Mouse (Mus musculus) embryo, embryonic 9.5 days (tissue): ENCODE data around the gene Nrp2.

ENCODE experiments used
- DNase-seq: peaks from one replicate; pipeline ENCODE4 v3.0.0-alpha.2; 2017; ENCODE audit errors: extremely low spot score

Gene Nrp2

DNA sequence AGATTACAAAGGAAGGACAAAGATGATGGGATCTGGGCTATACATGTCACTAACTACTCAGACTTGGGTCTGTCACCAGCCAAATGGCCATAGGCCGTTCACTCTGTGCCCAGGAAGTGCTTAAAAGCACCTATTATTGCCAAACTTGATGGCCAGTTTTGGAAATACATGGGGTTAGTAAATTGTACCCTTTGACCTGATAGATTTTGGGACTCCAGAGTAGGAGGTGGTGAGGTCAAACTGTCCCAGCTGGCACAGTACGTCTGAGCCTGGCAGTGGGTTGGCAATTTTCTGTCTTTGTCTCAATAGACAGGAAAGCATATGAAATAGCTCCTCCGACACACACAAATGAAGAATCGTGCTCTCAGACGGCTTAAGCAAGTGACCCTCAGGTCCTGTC lies 20.8 kb downstream of the Nrp2 start:
- no peak for DNase-seq

DNA sequence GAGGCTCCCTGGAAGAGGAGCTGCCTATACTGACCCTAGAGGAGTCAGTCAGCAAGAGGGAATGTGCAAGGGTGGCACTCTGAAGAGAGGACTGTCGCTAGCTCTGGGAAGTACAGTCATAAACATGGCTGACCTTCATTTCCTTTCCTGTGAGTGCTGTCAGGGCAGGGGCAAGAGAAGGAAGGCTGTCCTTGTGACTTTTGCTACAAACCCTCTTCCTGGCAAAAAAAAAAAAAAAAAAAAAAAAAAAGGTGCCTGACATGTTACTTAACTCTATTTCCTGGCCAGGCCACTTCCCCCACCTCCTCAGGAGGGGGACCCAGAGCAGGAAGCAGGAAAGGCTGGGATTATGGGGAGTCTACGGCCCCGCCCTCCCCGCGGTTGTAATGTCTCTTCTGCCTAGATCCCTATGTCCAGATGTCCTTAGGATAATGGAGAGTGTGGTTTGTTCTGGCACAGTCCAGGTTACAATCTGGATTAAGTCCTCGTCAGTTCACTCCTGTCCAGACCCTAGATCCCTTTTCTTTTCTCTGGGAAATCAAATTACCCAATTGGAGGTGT lies 21.5 kb downstream of the Nrp2 start:
- no peak for DNase-seq

DNA sequence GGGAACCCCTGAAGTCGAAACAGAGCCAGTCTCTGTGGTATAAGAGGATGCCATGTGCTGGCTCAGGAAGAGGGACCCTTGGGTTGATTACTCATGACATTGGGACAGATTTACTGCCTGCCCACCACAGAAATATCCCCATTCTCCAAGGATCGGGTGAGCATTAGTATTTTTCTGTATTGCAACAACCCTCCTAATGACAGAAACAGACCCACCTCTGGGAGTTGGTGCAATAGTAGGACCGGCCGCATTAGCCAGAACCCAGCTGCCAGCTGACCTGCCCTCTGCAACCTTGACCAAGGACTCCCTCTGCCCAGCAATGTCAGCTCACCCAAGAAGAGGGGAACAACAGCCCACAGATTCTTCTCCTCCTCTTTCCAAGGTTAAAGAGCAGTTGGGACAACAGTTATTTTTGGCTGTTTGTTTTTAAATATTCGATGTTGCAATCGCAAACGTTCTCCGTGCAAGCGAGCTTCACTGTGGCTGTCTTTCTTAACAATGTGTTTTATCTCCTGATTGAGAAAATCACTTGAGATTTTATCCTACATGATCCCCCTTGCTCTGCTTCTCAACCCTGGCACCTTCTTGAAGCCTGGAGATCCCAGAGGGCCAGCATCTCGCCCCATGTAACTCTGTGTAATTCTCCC lies 22.1 kb downstream of the Nrp2 start:
- DNase-seq = no peak

DNA sequence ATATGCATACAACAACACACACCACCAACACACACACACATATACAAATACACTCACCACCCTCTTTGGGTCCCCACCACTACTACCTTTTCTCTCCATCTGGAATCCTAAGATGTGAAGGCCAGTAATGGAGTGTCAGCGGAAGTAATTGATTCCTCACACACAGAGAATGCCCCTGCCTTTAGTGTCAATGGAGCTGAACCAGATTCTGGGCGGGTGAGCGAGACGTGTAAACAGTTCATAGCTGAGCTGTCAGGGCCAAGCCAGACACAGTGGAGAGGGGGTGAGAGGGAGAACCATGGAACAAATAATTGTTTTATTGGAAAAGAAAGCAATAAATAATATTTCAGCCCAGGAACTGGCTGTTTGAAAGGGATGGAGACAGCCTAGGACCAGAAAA lies 24.1 kb downstream of the Nrp2 start:
- no peak for DNase-seq

DNA sequence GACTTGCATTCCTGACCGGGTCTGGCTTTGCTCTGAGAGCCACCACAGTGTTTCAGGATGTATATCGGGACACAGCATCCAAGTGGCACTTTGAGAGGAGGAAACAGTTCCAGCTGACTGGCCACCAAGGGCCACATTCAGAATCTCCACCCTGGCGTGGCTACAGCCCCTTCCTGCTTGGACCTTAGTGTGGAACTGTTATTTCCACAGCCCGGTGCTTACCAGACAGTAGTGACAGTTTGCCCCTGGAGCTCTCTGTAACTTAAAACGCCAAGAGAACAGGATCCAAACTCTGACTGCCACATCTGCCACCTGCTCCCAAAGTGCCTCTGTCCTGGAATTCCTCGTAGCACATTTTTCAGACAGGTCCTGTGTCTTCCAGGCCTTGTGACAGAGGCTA lies 25.3 kb downstream of the Nrp2 start:
- DNase-seq = no peak

DNA sequence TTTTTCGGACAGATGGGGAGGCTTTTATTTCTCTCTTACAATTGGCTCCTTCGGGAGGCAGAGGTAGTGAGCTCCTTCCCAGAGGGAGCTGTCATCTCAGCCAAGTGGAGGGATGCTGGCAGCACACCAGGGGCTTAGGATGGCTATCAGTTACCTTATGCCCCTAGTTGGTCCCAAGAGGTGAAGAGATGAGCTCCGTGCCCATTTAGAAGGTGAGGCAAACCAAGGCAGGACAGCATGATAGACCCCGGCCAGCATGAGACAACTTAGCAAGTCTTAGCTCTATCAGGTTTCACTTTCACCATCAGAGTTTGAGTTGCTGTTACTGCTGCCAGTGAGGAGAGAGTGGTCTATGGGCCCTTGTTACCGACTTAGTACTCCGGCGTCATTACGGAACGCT lies 25.8 kb downstream of the Nrp2 start:
- DNase-seq = no peak

DNA sequence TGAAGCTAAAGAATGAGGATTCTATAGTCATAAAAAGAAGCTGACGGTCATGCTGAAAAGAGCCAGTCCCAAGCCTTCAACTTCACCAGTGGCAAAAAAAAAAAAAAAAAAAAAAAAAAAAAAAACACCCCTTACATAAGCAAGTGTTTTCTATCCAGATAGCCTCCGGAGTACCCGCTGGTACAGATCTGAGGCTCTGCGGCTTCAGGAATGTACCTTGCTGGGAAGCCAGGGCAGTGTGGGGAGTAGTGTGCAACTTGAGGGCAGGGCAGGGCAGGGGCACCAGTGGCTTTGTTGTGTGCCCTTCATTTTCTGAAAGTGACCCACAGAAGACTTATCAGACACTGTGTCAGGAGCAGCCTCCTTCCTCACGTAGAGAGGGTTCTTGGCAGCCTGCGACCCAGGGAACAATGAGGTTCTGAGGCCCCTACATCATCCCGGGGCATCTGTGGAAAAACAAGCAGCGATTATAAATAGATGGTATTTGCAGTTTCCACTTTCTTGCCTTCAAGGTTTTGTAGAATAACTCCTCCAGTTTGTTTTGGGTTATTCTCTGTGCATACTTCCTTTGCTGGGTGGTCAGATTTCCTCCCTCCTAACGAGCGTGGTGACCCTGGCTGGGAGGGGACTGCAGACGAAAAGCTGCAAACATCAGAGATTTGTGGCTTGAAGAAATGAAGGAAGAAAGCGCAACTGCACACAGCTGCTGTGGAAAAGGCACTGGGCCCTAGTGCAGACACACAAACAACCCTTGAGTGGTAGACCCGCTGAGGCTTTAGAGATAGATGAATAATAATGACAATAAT lies 26.5 kb downstream of the Nrp2 start:
- no peak for DNase-seq

DNA sequence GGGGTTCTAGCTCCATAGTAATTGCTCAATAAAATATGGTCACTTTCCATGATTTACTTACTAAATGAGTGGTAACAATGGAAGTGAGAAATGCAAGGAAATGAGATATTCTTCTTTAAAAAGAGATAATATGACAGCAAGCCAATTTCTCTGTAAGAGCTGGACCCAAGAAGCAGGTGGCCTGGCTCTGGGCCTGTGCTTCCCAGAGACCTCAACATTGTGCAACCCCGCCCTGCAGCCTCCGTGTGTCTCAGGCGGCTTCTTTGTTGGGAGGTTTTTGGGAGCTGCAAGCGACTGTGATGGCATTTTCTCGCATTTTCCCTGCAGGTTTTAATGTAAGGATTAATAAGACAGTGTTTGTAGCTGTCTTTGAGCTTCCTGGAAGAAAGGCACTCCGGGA lies 29.0 kb downstream of the Nrp2 start:
- no peak for DNase-seq

DNA sequence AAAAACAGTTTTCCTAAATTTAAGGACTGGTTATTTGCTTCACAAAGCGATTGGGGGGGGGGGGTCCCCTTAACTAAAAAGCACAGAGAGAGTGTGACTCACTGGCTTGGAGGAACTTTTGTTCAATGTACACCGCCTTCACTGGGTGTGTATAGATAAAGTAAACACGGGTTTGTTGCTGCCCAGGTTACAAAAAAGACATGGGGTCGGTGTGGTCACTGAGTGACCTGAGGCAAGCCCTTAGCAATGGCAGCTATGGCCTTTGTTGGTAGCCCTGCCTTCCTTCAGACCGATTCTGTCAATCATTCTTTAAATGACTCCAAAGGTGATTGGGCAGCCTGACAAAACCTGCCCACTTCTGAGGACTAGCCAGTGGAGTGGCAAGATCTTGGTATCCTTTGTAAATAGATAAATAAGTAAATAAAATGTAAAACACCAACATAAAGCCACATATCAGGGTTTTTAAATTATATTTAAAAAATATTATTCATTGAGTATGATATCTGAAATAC lies 31.4 kb downstream of the Nrp2 start:
- DNase-seq = no peak

DNA sequence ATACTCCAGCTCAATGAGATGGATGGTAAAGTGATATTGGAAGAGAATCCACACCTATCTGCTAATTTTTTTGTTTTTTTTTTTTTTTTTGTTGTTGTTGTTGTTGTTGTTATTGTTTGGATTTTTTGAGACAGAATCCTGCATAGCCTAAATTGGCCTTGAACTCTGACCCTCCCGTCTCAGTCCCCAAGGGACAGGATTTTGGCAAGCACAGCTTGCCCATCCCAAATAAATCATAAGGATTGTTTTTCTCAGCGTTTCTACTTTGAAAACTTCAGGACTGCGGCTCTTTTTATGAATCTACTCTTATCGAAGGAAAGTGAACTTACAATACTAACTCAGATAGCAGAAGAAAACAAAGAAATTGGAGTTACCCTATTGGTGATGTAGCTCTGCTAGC lies 31.9 kb downstream of the Nrp2 start:
- DNase-seq = no peak

DNA sequence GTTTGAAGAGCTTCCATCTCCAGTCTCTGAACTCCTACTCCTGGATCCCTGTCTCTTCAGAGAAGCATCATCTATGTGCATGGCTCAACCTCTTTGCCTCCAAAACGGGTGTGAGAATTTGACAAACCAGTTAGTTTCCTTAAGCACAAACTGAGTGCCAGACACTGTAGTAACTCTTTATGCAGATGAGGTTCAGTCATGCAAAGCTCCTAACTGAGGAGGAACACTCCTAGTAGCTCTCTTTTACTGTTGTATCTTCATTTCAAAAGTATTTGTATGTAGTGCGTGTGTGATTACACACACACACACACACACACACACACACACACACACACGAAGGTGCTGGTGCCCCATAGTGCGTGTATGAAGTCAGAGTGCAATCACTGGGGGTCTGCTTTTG lies 32.8 kb downstream of the Nrp2 start:
- no peak for DNase-seq

DNA sequence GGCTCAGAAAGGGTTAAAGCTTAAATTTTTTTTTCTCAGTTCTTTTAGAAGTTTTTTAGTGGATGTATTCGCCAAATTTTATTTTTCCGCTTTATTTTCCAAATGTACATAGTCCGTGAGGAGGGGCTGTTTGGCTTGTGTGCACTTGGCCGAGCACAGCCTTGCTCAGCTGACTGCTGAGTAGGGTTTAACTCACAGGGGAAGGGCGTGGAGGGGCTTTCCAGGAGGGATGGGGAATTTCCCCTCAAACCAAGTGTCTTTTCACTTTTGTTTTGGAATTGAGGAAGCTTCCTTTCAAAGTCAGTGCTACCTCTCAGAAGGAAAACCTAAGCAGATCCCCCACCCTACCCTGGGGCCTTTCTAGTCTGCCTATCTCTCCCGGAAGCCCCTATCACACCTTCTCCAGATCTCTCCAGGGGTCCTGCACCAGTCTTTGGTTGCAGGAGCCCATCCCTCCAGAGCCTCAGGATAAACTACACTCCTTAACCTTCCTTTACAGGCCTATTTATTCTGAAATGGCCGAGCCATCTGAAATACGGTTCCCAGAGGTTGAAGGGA lies 33.4 kb downstream of the Nrp2 start:
- DNase-seq = no peak

DNA sequence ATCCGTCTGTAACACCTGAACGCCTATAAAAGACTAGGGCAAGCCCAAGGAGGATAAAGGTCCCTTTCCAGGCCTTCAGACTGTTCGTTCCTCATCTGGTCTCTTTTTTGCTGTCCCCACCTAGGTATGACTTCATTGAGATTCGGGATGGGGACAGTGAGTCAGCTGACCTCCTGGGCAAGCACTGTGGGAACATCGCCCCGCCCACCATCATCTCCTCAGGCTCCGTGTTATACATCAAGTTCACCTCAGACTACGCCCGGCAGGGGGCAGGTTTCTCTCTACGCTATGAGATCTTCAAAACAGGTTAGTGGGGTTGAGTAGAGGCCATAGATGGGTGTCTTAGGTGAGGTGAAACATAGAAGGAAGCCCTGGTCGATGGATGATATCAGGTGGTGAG lies 35.1 kb downstream of the Nrp2 start:
- DNase-seq = no peak

DNA sequence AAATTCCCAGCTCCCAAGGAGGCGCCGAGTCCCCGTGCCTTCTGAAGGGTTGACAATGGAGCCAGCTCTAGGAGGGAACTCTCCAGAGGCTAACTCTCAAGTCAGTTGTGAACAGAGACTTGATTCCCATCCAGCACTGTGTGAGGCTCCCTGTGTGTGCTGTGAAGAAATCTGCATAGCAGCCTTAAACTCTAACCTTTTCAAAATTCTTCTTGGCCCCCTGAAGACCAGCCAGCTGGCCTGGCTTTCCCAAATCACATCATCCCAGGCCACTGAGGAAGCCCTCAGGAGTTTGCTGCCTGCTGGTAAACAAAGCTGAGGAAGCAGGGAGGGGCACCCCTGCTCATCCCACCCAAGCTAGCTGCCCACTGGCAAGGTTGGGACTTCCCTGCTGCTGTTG lies 39.0 kb downstream of the Nrp2 start:
- DNase-seq = no peak

DNA sequence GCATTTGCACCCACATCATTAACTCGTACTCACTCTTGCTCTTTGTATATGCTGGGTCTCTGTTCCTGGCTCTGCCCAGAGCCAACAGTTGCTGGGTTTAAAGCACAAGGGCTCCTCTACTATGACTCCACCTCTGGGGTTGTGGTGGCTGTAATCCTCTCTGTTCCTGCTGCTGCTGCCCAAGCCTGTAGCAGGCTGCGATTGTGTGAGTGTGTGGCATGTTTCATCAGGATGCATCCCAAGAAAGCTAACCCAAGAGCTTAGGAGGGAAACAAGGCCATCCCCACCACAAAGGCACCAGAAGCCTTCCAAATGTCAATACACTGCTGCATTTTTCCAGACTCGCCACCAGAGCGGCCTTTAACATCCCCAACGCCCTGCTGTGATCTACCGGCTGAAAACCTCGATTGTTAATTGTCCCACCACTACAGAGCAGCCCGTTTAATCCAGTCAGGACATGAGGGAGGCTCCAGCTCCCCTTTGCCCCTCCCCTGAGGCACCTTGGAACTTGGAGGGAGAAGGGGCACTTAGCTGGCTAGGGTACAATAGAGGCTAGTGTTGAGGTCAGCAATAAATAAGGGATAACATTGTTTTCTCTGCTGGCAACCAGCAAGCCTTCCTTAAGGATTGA lies 40.1 kb downstream of the Nrp2 start:
- peak; percentile 48 for DNase-seq

DNA sequence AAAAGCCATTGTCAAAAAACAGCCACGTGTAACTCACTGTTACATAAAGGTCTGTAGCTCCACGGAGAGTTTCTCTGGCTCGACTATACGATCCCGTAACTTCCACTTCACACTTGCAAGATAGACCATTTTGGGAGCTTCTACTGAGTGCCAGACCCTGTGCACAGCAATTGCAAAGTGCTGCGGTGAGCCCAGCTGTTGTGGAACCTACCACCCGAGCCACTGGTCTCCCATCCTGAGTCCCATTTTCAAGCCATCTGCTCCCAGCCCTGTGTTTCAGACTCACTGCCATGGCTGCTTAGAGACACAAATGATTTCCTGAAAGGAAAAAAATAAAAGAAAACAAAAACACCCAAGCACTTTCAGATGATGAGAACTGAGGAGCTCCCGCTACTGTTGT lies 42.8 kb downstream of the Nrp2 start:
- DNase-seq = no peak

DNA sequence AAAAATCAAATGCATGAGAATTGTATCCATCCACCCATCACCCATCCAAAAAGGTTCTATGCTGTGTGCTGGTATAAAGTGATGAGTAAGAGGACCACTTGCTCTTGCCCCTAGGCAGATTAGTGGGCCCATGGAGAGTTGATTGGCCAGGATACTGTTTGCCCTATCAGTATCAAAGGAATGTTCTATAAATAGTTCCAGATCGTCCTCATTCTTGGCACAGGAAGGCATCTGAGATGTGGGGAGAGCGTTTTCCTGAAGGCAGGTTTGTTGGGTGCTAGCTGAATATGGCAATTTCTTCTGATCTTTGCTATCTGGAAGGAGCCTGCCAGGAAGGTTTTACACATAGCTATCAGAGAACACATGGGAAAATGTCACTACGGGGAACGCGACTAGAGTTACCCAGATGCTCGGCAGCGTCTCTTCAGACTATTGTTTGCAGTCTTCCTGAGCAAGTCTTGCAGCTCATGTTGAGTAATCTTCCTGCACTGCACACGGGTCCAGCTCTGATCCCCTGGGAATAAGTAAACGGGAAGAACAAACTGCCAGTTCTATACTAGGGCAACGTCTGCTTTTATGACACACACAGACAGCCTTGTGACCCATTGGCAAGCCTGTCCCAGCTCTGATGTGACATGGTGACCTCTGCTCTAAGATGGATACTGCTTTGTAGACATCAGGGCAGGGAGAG lies 44.5 kb downstream of the Nrp2 start:
- DNase-seq = peak; percentile 36

DNA sequence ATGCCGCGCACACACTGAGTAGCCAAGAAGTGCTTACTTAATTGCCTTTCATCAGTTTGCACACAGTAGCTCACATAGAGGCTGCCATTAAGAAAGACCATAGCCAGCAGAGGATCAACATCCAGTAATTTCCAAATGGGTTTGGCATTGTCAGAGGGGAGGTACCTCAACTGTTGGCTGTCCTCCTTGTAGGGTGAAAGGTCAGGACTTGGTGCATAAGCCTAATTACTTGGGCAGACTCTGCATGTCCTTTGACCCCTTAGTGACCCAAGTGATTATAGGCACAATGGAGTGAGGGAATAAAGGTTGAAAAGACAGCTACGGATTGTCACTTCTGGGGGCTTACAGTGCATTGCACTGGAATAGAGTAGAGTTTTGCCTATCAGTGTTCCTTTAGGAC lies 45.3 kb downstream of the Nrp2 start:
- peak; percentile 61 for DNase-seq

DNA sequence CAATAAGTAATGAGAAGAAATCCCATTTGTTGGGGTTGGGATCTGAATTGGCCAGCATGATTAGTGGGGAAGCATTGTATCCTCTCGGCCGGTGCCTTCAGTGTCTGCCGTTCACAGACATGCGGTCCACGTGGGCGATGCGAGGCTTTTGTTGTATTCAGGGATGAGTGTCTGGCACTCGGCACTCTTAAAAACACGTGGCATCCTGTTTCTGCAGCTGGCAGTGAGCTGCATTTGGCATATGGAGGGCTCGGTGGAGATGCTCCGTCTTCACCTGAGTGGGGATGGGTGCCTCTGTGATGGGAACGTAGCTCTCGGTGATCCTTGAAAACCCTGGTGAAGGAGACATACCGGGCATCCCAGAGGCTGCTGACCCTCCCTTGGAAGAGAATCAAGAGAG lies 46.6 kb downstream of the Nrp2 start:
- no peak for DNase-seq

DNA sequence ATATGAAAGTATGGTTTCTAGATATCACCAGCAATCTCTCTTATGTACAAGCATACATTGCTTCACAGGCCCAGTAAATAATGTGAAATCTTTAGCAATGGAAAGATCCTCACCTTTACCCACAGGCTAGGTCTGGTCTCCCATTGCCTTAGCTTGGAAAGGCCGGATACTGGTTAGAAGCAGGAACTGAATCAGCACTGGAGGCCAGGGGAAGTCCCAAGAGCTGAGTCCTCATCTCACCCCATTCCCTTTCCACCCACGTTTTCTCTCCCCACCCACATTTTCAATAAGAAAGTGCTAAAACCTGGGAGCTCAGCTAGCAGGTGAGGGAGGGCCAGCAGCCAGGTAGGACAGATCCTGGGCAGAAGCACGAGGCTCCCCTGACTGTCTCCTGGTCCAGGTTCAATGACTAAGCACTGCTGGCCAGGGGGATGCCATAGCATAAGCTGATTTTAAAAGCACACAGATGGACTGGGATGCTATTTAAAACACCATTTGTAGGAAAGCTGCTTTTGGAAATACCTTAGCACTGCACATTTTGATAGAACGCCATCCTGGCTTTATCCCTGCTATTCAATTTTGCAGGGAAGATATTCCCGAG lies 47.4 kb downstream of the Nrp2 start:
- DNase-seq = no peak
